Mouse (Mus musculus) brain, embryonic 14.5 days (tissue): ENCODE measurements around the gene Ikzf4. TPM values are rescaled to one million over a fixed set of nuclear protein-coding genes. Genes with fewer than 3 reads are reported as not detected.

Source experiments
- DNase-seq: peaks from one replicate; pipeline ENCODE4 v3.0.0-alpha.2; 2011; ENCODE audit warnings: low read depth
- CTCF ChIP-seq: fragments of 200-500 bp; IDR thresholded peaks from 2 replicates; pipeline ENCODE4 v1.5.1; 2012; ENCODE audit warnings: inconsistent platforms, mild to moderate bottlenecking, moderate library complexity, borderline replicate concordance; ENCODE audit not compliant: insufficient read depth, insufficient read length; ENCODE audit errors: extremely low read depth
- POLR2A ChIP-seq: fragments of 200-500 bp; IDR thresholded peaks from 2 replicates; pipeline ENCODE4 v1.6.1; 2012; ENCODE audit warnings: mild to moderate bottlenecking, inconsistent platforms, borderline replicate concordance; ENCODE audit not compliant: poor library complexity, insufficient read depth, insufficient read length, severe bottlenecking; ENCODE audit errors: extremely low read depth
- polyA plus RNA-seq: library from polyadenylated mRNA; depleted of rRNA; stranded (reverse); fragments of >200 nt; gene quantifications from 2 replicates; pipeline ENCODE4 v1.2.3, GENCODE M21; 2012; rRNA removed

The Ikzf4 gene
- polyA plus RNA-seq, 1 experiment = 31.3 TPM

DNA sequence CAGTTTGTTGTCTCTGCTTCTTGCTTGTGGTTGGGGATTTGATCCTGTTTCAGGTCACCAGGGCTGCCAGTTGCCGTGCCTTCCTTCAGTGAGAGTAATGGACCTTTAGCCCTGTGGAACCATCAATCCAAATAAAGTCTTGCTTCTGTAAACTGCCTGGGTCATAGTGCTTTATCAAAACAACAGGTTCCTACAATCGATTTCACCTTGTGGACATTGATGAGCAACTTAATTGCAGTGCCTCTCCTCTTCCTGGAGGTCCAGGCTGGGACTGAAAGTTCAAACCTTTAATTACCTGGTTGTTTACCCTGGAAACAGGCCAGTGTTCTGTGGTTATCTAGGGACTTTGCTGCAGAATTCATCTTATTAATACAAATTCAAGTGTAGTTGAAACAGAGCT lies 47.3 kb downstream of the Ikzf4 start:
- no peak for DNase-seq
- TF ChIP-seq POLR2A (no peak), CTCF (no peak)

DNA sequence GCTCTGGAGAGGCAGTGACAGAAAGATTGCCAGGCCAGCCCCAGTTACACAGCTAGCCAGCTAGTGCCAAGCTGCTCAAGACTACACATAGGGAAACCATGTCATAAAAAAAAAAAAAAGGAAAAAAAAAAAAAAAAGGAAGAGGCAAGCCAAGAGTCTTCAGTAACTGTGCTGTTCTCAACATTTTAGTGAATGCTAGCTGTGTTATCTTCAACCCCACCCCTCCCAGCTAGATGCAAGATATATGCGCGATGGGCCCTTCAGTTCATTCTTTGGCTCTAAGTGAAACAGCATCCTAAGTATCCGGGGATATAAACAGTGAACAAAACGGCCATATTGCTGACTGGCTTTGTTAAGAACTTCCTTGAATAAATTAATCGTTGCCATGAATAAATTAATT lies 53.0 kb downstream of the Ikzf4 start:
- no peak for DNase-seq

DNA sequence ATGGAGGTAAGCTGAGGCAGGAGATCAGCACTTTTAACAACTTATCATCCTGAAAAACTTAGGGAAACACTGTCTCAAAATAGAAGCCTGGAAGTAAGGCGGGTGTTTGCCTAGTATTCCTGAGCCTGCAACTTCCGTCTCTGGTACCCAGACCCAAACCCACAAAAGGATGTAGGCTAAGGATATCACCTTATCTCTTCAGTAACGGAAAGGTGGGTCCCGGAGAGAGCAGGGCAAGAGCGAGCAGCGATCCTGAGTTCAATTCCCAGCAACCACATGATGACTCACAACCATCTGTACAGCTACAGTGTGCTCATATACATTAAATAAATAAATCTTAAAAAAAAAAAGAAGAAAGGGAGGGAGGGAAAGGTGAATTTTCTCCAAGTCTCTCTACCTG lies 54.4 kb downstream of the Ikzf4 start:
- no peak for DNase-seq
- TF ChIP-seq POLR2A (no peak), CTCF (no peak)

More for the DNA sequence above, 53.0 kb downstream of the Ikzf4 start:
- TF ChIP-seq CTCF (no peak), POLR2A (no peak)

DNA sequence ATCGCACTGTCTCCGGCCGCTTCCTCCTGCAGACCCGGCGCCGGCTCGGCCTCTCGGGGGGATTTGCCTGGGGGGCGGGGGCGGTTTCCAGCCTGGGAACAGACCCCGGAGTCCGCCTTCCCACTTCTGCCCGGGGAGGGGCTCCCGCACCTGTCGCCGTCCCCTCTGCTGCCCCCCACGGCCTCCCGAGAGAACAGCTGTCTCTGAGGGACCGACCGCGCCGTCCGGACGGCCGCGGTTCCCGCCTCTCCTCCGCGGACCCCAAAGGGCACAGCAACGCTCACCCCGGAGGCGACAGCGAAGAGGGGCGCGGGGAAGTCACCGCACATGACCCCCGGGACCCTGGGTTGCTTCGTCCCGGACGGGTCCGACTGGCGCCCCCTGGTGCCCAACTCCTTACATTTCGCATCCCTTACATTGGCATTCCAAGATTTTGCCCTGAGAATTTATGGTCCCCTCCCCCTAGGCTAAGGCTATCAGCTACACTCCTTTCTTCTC lies 55.5 kb downstream of the Ikzf4 start:
- peak; percentile 78 for DNase-seq
- TF ChIP-seq POLR2A = no peak
- peak; percentile 77 for TF ChIP-seq CTCF

DNA sequence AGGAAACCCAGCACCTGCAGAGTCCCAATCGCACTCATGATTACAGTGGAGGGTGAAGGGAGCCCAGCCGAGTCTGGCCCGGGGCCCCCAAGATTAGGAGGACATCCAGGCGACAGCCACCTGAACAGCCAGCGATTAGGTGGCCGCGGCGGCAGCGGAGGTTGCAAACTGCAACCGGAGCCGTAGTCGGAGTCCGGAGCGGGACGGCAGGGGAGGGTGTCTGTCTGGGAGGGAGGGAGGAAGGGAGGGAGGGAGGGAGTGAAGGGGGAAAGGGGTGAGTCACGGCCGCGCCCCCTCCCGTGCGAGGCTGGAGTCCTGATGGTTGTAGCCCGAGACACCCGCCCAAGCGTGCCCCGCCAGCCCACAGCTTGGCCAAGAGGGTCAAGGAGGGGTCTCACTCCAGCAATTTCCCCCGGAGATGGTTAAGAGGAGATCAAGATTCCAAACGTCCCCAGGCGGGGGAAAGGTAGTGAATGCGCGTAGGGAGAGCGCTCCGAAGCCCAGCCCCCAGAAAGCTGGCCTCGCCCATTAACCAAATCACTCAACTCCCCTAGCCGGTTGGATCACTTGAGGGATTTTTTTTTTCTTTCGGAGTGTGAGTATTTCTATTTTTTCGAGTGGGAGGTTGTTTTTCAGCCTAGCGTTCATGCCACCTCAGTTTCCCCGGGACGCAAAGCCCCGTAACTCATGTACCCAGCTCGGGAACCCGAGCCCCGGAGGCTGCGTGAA lies 56.2 kb downstream of the Ikzf4 start, which contains the start of gene Erbb3:
Gene Erbb3 (minus strand): TSS at position 189 of the 729 bp plus-strand sequence.
- DNase-seq = peak; percentile 33
- TF ChIP-seq CTCF (no peak), POLR2A (no peak)

DNA sequence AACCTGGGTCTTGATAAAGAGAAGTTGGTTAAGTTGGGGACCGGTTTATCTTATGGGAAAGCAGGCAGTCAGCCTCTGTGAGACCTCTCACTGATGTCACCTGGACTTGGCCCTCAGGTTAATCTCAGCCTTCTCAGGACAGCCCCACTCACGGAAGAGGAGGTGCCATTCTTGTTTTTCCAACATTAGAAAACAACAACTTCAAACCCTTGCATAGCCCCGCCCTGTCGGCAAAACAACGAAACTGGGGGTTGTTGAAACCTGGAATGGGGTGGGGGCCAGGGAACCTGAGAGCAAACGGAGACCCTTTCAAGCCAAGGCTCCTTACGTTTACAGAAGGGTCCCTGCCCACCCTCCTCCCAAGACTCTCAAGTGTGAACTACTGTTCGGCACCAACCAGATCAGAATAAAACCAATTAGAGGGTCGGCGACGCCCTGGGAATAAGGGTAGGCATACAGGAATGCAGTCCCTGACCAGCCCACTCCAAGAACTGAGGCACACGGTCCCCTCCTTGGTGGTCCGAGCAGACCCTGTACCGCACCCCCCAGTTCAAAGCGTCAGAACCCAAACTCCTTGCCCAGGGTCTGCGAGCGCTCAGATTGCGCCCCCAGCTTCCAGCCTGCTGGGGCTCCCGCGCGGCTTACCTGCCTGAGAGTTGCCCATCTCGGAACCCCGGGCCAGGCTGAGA lies 56.9 kb downstream of the Ikzf4 start:
- no peak for DNase-seq
- TF ChIP-seq POLR2A (no peak), CTCF (no peak)

DNA sequence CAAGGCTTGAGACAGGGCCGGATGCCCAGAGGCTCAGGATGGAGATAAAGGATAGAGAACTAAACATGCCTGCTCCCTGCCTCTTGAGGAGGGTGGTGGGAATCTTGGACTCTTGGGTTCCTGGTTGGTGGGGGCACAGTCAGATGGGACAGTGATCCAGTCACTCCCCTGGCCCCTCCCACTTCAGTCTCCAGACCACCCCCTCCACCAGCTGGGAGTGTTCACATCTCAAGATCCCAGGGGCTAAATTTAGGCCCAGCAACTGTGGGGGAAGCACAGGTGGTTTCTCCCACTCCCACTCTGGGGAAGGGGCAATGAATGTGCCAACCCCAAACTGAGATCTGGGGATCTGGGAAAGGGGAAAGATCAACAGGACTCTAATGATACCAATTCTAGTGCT lies 57.7 kb downstream of the Ikzf4 start:
- no peak for DNase-seq
- no peak for TF ChIP-seq POLR2A
- no peak for TF ChIP-seq CTCF

DNA sequence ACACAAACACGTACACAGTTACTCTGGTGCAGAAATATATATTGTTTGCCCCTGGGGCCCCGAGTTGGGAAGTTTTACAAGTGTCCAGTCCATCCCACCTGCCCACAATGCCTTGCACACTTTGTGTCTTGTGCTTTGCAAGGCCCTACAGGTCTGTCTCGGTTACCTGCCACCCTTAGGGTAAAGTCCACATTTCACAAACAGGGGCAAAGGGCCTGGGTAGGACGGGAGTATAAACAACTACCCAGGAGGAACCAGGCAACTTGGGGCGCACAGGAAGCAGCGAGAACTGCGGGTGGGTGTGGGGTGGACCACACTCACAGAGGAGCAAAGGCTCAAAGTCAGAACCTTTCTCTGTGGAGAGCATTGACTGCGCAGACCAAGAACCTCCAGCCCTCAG lies 58.1 kb downstream of the Ikzf4 start:
- DNase-seq = no peak
- TF ChIP-seq CTCF = no peak
- TF ChIP-seq POLR2A = no peak

DNA sequence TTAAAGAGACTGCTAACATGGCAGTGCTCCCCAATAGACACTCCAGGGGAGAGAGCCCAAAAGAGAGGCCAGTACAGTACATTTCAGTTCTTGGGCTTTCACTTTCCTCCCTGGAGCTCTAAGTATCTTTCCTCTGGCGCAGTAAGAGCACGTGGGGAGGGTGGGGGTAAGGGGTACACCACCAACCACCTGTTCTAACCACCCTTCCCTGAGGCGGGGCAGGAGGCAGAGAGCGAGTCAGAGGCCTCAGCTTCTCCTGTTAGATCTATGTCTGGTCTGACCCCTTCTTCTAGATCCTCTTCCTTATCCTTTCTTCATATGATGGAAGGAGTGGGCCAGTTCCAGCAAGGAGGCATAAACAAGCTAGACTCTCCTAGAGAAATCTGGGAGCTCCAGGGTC lies 58.7 kb downstream of the Ikzf4 start:
- no peak for TF ChIP-seq POLR2A
- no peak for TF ChIP-seq CTCF
- no peak for DNase-seq

DNA sequence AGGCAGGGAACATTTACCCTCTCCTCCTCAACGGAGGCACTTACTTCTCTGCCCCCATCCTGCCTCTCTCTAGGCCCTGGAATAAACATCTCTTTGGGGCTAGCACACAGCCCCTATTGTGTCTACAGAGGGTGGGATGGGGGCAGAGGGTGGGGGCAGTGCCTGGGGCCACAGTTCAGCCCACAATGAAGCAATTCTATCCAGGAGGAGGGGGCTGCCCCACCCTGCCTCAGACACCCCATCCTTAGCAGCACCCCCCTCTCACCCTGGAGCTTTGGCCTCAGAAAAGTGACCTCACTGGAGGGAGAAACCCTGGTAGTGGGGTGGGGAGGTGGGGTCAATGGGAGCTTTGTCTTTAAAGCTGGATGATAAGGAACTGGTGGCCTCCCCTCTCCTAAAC lies 59.2 kb downstream of the Ikzf4 start:
- no peak for DNase-seq
- TF ChIP-seq CTCF (no peak), POLR2A (no peak)

DNA sequence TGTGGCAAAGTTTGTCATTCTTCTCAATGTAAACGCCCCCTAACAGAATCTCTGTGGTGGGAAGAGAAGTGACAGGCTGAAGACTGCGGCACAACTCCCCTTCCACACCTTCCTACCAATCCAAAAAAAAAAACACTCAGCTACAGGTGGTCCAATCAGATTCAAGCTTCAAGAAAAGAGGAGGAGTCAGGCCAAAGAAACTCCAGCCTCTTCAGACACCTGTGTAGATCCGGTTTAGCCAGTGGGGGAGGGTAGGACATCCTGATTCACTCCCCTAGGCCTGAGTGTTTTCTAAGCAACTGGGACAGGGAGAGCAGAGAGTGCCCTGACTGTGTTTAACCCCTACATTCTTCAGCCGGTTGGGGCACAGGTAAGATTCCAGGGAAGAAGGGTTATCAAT lies 61.4 kb downstream of the Ikzf4 start:
- no peak for DNase-seq
- TF ChIP-seq POLR2A (no peak), CTCF (no peak)

DNA sequence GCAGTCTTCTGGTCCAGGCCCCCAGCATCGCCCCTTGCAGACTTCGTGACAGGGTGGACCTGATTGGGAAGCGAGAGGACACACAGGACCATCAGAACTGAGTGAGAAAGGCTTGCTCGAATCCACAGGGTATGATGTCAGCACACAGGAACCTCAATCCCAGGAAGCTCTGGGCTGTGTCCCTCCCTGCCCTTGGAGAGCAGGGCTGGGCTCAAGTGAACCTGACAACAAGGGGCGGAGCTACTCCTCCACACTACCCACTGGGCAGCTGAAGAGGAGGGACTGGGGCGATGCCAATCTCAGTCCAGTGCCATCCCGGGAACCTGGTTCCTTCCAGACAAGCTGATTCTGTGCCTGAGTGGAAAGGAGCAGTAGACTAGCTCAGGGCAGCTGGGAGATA lies 62.1 kb downstream of the Ikzf4 start:
- TF ChIP-seq CTCF (no peak), POLR2A (no peak)
- no peak for DNase-seq

Other genes with a start within 250 kb of the Ikzf4 start
- gene Slc39a5, start 244.8 kb downstream of the Ikzf4 start, polyA plus RNA-seq = 0.04 and 0.35 TPM in 2 replicates
- 96.8 and 102 TPM in 2 replicates for gene Nabp2, start 234.5 kb downstream of the Ikzf4 start, polyA plus RNA-seq
- gene Rnf41, start 234.3 kb downstream of the Ikzf4 start, polyA plus RNA-seq = 73.9 and 76.9 TPM in 2 replicates
- gene Smarcc2, start 186.7 kb downstream of the Ikzf4 start, polyA plus RNA-seq = 377 and 390 TPM in 2 replicates
- 1,007 and 1,045 TPM in 2 replicates for gene Myl6, start 151.8 kb downstream of the Ikzf4 start, polyA plus RNA-seq
- gene Myl6b, start 147.3 kb downstream of the Ikzf4 start, polyA plus RNA-seq = 31.6 and 36.4 TPM in 2 replicates
- 15.4 and 20.1 TPM in 2 replicates for gene Esyt1, start 120.1 kb downstream of the Ikzf4 start, polyA plus RNA-seq
- gene Zc3h10, start 98.2 kb downstream of the Ikzf4 start, polyA plus RNA-seq = 19.3 and 23.1 TPM in 2 replicates
- 2,223 TPM in 2 replicates for gene Rpl41, start 96.7 kb downstream of the Ikzf4 start, polyA plus RNA-seq
- gene Pa2g4, start 80.0 kb downstream of the Ikzf4 start, polyA plus RNA-seq = 117 and 123 TPM in 2 replicates
- gene Erbb3, start 56.3 kb downstream of the Ikzf4 start, polyA plus RNA-seq = 0.87 and 1.5 TPM in 2 replicates
- 896 and 1,032 TPM in 2 replicates for gene Rps26, start 19.2 kb downstream of the Ikzf4 start, polyA plus RNA-seq
- 10.8 and 11.4 TPM in 2 replicates for gene Suox, start 28.1 kb upstream of the Ikzf4 start, polyA plus RNA-seq
- gene Rab5b, start 50.3 kb upstream of the Ikzf4 start, polyA plus RNA-seq = 108 and 116 TPM in 2 replicates
- 1.1 and 1.5 TPM in 2 replicates for gene Pmel, start 58.2 kb upstream of the Ikzf4 start, polyA plus RNA-seq
- 22.5 and 42.4 TPM in 2 replicates for gene Cdk2, start 59.0 kb upstream of the Ikzf4 start, polyA plus RNA-seq
- gene Dgka, start 98.9 kb upstream of the Ikzf4 start, polyA plus RNA-seq = 8.6 and 8.8 TPM in 2 replicates
- gene Pym1, start 101.9 kb upstream of the Ikzf4 start, polyA plus RNA-seq = 58.2 and 65.4 TPM in 2 replicates
- 0.54 and 0.77 TPM in 2 replicates for gene Mmp19, start 144.9 kb upstream of the Ikzf4 start, polyA plus RNA-seq
- gene Dnajc14, start 158.1 kb upstream of the Ikzf4 start, polyA plus RNA-seq = 18.6 and 30.5 TPM in 2 replicates
- 24.2 and 29.0 TPM in 2 replicates for gene Tmem198b, start 158.4 kb upstream of the Ikzf4 start, polyA plus RNA-seq
- gene Sarnp, start 171.3 kb upstream of the Ikzf4 start, polyA plus RNA-seq = 79.6 and 82.0 TPM in 2 replicates
- 22.6 and 33.7 TPM in 2 replicates for gene Ormdl2, start 175.7 kb upstream of the Ikzf4 start, polyA plus RNA-seq
- 10.1 and 17.4 TPM in 2 replicates for gene Gdf11, start 245.7 kb upstream of the Ikzf4 start, polyA plus RNA-seq